Mouse (Mus musculus): ENCODE data around the gene Prlr. TPM values are rescaled to one million over a fixed set of nuclear protein-coding genes. Genes with fewer than 3 reads are reported as not detected.

The Prlr gene
- polyA plus RNA-seq, 1 experiment: 0.15 TPM

DNA sequence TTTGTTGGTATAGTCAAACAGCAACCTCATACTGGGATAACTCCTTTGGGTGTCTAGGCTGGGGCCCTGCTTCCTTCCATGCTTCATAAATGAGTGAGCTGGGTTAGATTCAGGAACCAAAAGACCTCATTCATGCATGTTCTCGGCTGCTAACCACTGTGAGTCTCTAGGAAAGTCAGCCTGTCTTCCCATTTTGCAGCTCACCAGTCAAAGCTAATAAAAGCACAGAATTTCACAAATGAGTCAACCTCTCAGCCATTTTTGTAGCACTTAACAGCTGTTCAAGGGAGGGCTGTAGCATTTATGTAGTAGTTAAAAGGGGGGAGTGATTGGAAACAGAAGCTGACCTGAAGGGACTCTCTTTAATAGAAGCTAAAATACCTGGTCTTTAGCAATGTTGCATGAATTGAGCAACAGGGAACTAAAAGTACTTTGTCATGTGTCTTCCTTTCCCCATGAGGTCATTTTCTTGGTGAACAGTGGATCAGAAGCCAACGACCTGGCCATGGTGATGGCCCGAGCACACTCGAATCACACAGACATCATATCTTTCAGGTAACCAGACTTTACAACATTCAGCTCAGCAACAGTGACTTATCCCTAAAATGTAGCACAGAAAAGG is 201.4 kb downstream of the Prlr start:
- Histone ChIP-seq H3K27me3 (ENCODE audit: control insufficient read depth, insufficient read depth, low read length) (no peaks in the 10 kb centered on the region), H3K36me3 (ENCODE audit: control insufficient read depth, insufficient read depth, low read length) (no peaks in the 10 kb centered on the region), H3K27ac (ENCODE audit: insufficient read depth, low read length) (no peak overlapping the region), H3K4me3 (ENCODE audit: extremely low read depth, insufficient read depth, insufficient read length) (no peak overlapping the region), H3K4me1 (ENCODE audit: control insufficient read depth, insufficient read depth, insufficient read length) (no peaks in the 10 kb centered on the region)
- no peak for DNase-seq (ENCODE audit: low read depth in 1 of 2, low spot score in 2 of 2)
- WGBS: 80% methylated on average over 4 of the region's 4 CpGs
- TF ChIP-seq CTCF (IDR thresholded peaks at IDR 0.05; ENCODE audit: extremely low read depth, insufficient read depth, insufficient read length, insufficient replicate concordance) (no peak), POLR2A (IDR thresholded peaks at IDR 0.05; ENCODE audit: low read depth, low read length) (no peak)

DNA sequence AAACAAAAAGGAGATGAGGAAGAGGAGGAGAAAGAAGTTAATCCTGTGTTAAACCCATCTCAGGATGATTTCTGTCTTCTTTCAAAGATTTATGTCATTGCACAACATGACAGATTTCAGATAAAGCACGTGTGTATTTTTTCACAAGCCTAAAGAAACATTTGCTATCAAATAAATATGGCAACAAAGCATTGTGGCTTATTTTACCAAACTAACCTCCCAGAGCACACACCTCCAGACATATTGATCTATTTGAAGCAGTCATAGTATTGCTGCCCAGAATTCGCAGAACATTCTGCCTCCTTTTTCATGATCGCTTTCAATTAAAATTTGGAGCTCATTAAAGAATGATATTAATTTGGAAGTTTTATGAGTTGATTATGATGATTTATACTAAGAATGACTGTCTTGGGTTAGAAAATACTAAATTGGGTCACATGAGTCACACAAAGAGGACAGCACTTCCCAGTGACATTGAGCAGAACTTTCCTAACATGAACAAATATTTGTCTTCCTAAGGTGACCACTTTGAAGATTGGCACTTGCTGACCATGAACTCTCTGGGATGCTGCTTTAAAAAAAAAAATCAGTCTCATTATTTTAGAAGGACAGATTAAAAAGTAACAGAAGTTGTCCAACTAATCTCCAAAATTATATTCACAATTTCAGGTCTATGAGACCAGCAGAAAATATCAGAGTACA is 202.9 kb downstream of the Prlr start:
- no peak for DNase-seq (ENCODE audit: low read depth in 1 of 2, low spot score in 2 of 2)
- 86% methylated on average over 3 of the region's 3 CpGs for WGBS
- no peak for TF ChIP-seq POLR2A (IDR thresholded peaks at IDR 0.05; ENCODE audit: low read depth, low read length)
- no peak for TF ChIP-seq CTCF (IDR thresholded peaks at IDR 0.05; ENCODE audit: extremely low read depth, insufficient read depth, insufficient read length, insufficient replicate concordance)
- H3K4me1 ChIP-seq (ENCODE audit: control insufficient read depth, insufficient read depth, insufficient read length): no peaks in the 10 kb centered on the region
- H3K27me3 ChIP-seq (ENCODE audit: control insufficient read depth, insufficient read depth, low read length): no peaks in the 10 kb centered on the region
- no peak overlapping the region for H3K4me3 ChIP-seq (ENCODE audit: extremely low read depth, insufficient read depth, insufficient read length)
- no peak overlapping the region for H3K27ac ChIP-seq (ENCODE audit: insufficient read depth, low read length)
- no peaks in the 10 kb centered on the region for H3K36me3 ChIP-seq (ENCODE audit: control insufficient read depth, insufficient read depth, low read length)

- H3K36me3 ChIP-seq (ENCODE audit: control insufficient read depth, insufficient read depth, low read length): no peaks in the 10 kb centered on the region
- H3K4me1 ChIP-seq (ENCODE audit: control insufficient read depth, insufficient read depth, insufficient read length): no peaks in the 10 kb centered on the region
- no peak overlapping the region for H3K4me3 ChIP-seq (ENCODE audit: extremely low read depth, insufficient read depth, insufficient read length)
- H3K27ac ChIP-seq (ENCODE audit: insufficient read depth, low read length): no peak overlapping the region
- no peaks in the 10 kb centered on the region for H3K27me3 ChIP-seq (ENCODE audit: control insufficient read depth, insufficient read depth, low read length)
- 80% methylated on average over 2 of the region's 2 CpGs for WGBS
- DNase-seq (ENCODE audit: low read depth in 1 of 2, low spot score in 2 of 2): no peak
- no peak for TF ChIP-seq POLR2A (IDR thresholded peaks at IDR 0.05; ENCODE audit: low read depth, low read length)
- TF ChIP-seq CTCF (IDR thresholded peaks at IDR 0.05; ENCODE audit: extremely low read depth, insufficient read depth, insufficient read length, insufficient replicate concordance): no peak
Measured at GRCm38 (mm10) chr15:10387263-10387662, 210.2 kb downstream of the Prlr start.

Other genes starting within 250 kb of the Prlr start
- gene Gm21973, start 148.1 kb downstream of the Prlr start, polyA plus RNA-seq (2012; rRNA removed): not detected in 2 replicates
- not detected in 2 replicates for gene Agxt2, start 181.3 kb downstream of the Prlr start, polyA plus RNA-seq (2012; rRNA removed)

All from spleen, adult 2 months (tissue).